Mouse (Mus musculus) CH12.LX (cell line): ENCODE measurements around the gene Emg1. TPM values are rescaled to one million over a fixed set of nuclear protein-coding genes. Genes with fewer than 3 reads are reported as not detected.

Experiments
- DNase-seq: peaks from one replicate; pipeline ENCODE4 v3.0.0-alpha.2; 2013; ENCODE audit errors: extremely low read depth
- H3K27ac ChIP-seq: 2 replicates; pipeline ENCODE4 v1.5.1; 2012; ENCODE audit warnings: low read depth, mild to moderate bottlenecking, control low read depth, moderate library complexity; ENCODE audit not compliant: insufficient read depth
- H3K27me3 ChIP-seq: replicated peaks from 2 replicates; pipeline ENCODE3; 2012; ENCODE audit warnings: inconsistent platforms
- H3K36me3 ChIP-seq, 2 experiments: replicated peaks in 1 of 2; 2 replicates each; pipeline versions ENCODE3 to v1.6.1; 2012; ENCODE audit warnings: inconsistent platforms in 1 of 2, low read length in 1 of 2, mild to moderate bottlenecking in 1 of 2, mixed read lengths in 1 of 2, moderate library complexity in 1 of 2; ENCODE audit not compliant: control insufficient read depth in 1 of 2, insufficient read depth in 1 of 2
- H3K4me1 ChIP-seq, 2 experiments: 2 replicates each; pipeline ENCODE4 v1.6.1; 2012; ENCODE audit warnings: inconsistent platforms in 1 of 2, moderate library complexity in 1 of 2; ENCODE audit not compliant: insufficient read depth in 2 of 2, control insufficient read depth in 1 of 2
- H3K4me2 ChIP-seq: 2 replicates; pipeline ENCODE4 v1.6.1; 2012; ENCODE audit warnings: low read depth, mild to moderate bottlenecking, control low read depth; ENCODE audit not compliant: poor library complexity, insufficient read depth, severe bottlenecking
- H3K4me3 ChIP-seq, 3 experiments: fragments of 150-350 bp in 1 of 3; sonication (generic) in 1 of 3; replicated peaks in 1 of 3; 2 replicates each; pipeline versions ENCODE3 to v1.5.1; 2011 to 2012; ENCODE audit warnings: low read depth in 2 of 3, low read length in 2 of 3, mild to moderate bottlenecking in 2 of 3, moderate library complexity in 2 of 3, control low read depth in 1 of 3, improper control_type of control experiment in 1 of 3, inconsistent platforms in 1 of 3, mixed read lengths in 1 of 3; ENCODE audit not compliant: poor library complexity in 1 of 3
- H3K79me2 ChIP-seq: replicated peaks from 2 replicates; pipeline ENCODE4 v1.6.1; 2012; ENCODE audit warnings: mild to moderate bottlenecking, moderate library complexity; ENCODE audit not compliant: control insufficient read depth, poor library complexity, insufficient read depth, severe bottlenecking; ENCODE audit errors: extremely low read depth
- H3K9ac ChIP-seq: 2 replicates; pipeline ENCODE4 v1.6.1; 2012; ENCODE audit warnings: low read depth, mild to moderate bottlenecking, control low read depth, moderate library complexity; ENCODE audit not compliant: insufficient read depth
- H3K9me3 ChIP-seq: replicated peaks from 2 replicates; pipeline ENCODE3; 2012; ENCODE audit warnings: low read length, inconsistent platforms, mixed read lengths
- BHLHE40 ChIP-seq: IDR thresholded peaks from 2 replicates; pipeline ENCODE4 v1.6.1; 2011; ENCODE audit warnings: mild to moderate bottlenecking, low read depth, low read length, improper control_type of control experiment
- CHD1 ChIP-seq: IDR thresholded peaks from 2 replicates; pipeline ENCODE4 v1.6.1; 2012; ENCODE audit warnings: low read depth, low read length, improper control_type of control experiment, inconsistent platforms
- CHD2 ChIP-seq: IDR thresholded peaks from 2 replicates; pipeline ENCODE4 v1.6.1; 2011; ENCODE audit warnings: low read length, improper control_type of control experiment
- CTCF ChIP-seq, 2 experiments: IDR thresholded peaks in 1 of 2; conservative IDR thresholded peaks in 1 of 2; 2 replicates each; pipeline ENCODE4 v1.5.1; 2011 to 2012; ENCODE audit warnings: low read depth in 2 of 2, low read length in 2 of 2, improper control_type of control experiment in 1 of 2, inconsistent platforms in 1 of 2, mild to moderate bottlenecking in 1 of 2, moderate library complexity in 1 of 2
- E2F4 ChIP-seq: IDR thresholded peaks from 2 replicates; pipeline ENCODE4 v1.6.1; 2011; ENCODE audit warnings: low read depth, low read length, improper control_type of control experiment; ENCODE audit not compliant: insufficient replicate concordance
- EP300 ChIP-seq: IDR thresholded peaks from 2 replicates; pipeline ENCODE4 v1.6.1; 2011; ENCODE audit warnings: low read length, improper control_type of control experiment
- GABPA ChIP-seq: IDR thresholded peaks from 2 replicates; pipeline ENCODE4 v1.6.1; 2012; ENCODE audit warnings: low read depth, low read length, improper control_type of control experiment, inconsistent platforms; ENCODE audit not compliant: insufficient replicate concordance
- HCFC1 ChIP-seq: IDR thresholded peaks from 2 replicates; pipeline ENCODE4 v1.6.1; 2012; ENCODE audit warnings: low read depth, mild to moderate bottlenecking, inconsistent platforms, low read length, improper control_type of control experiment
- JUND ChIP-seq: conservative IDR thresholded peaks from 2 replicates; pipeline ENCODE4 v1.6.1; 2011; ENCODE audit warnings: low read depth, low read length, improper control_type of control experiment
- KAT2A ChIP-seq: IDR thresholded peaks from 2 replicates; pipeline ENCODE4 v1.6.1; 2012; ENCODE audit warnings: low read length, improper control_type of control experiment, inconsistent platforms; ENCODE audit not compliant: insufficient replicate concordance
- MAFK ChIP-seq: IDR thresholded peaks from 2 replicates; pipeline ENCODE4 v1.6.1; 2011; ENCODE audit warnings: low read length, improper control_type of control experiment; ENCODE audit not compliant: insufficient replicate concordance
- MAX ChIP-seq: IDR thresholded peaks from 2 replicates; pipeline ENCODE4 v1.6.1; 2011; ENCODE audit warnings: low read length, improper control_type of control experiment
- MAZ ChIP-seq: IDR thresholded peaks from 2 replicates; pipeline ENCODE4 v1.6.1; 2012; ENCODE audit warnings: low read depth, mild to moderate bottlenecking, inconsistent platforms, low read length, improper control_type of control experiment, moderate library complexity
- MXI1 ChIP-seq: IDR thresholded peaks from 2 replicates; pipeline ENCODE4 v1.6.1; 2011; ENCODE audit warnings: mild to moderate bottlenecking, low read depth, low read length, improper control_type of control experiment
- MYC ChIP-seq: IDR thresholded peaks from 2 replicates; pipeline ENCODE4 v1.6.1; 2011; ENCODE audit warnings: low read depth, mild to moderate bottlenecking, improper control_type of control experiment, low read length
- NELFE ChIP-seq: IDR thresholded peaks from 2 replicates; pipeline ENCODE4 v1.6.1; 2011; ENCODE audit warnings: low read depth, low read length, improper control_type of control experiment
- PAX5 ChIP-seq: IDR thresholded peaks from 2 replicates; pipeline ENCODE4 v1.6.1; 2012; ENCODE audit warnings: low read length, inconsistent platforms, mixed read lengths
- POLR2A ChIP-seq: IDR thresholded peaks from 2 replicates; pipeline ENCODE4 v1.6.1; 2011; ENCODE audit warnings: low read depth, mild to moderate bottlenecking, improper control_type of control experiment, low read length
- POLR2AphosphoS2 ChIP-seq: IDR thresholded peaks from 2 replicates; pipeline ENCODE4 v1.6.1; 2011; ENCODE audit warnings: low read depth, low read length, improper control_type of control experiment
- RAD21 ChIP-seq: IDR thresholded peaks from 2 replicates; pipeline ENCODE4 v1.6.1; 2011; ENCODE audit warnings: low read depth, mild to moderate bottlenecking, low read length, improper control_type of control experiment, moderate library complexity
- SIN3A ChIP-seq: IDR thresholded peaks from 2 replicates; pipeline ENCODE4 v1.6.1; 2012; ENCODE audit warnings: low read length, improper control_type of control experiment, inconsistent platforms
- SMC3 ChIP-seq: IDR thresholded peaks from 2 replicates; pipeline ENCODE4 v1.6.1; 2011; ENCODE audit warnings: low read depth, low read length, improper control_type of control experiment
- TBP ChIP-seq: conservative IDR thresholded peaks from 2 replicates; pipeline ENCODE4 v1.6.1; 2011; ENCODE audit warnings: low read depth, low read length, improper control_type of control experiment
- TCF12 ChIP-seq: IDR thresholded peaks from 2 replicates; pipeline ENCODE4 v1.6.1; 2014; ENCODE audit warnings: low read depth, mild to moderate bottlenecking, inconsistent platforms, low read length, improper control_type of control experiment
- UBTF ChIP-seq: IDR thresholded peaks from 2 replicates; pipeline ENCODE4 v1.6.1; 2012; ENCODE audit warnings: low read depth, mild to moderate bottlenecking, inconsistent platforms, low read length, improper control_type of control experiment, moderate library complexity
- dilution Hi-C: fragments of 300-500 bp; cut with MboI; formaldehyde crosslinking; loops from 2 replicates; pipeline ENCODE4 v1.14.3; 2020; ENCODE audit warnings: low sequenced_read_pairs; ENCODE audit not compliant: extremely low pct_unique_long_range_greater_than_20kb, extremely low pct_ligation_motif_present
- in situ Hi-C: fragments of 300-500 bp; cut with MboI; formaldehyde crosslinking; loops from 3 replicates; pipeline ENCODE4 v1.14.3; 2019; ENCODE audit warnings: low sequenced_read_pairs, low pct_ligation_motif_present, low pct_unique_long_range_greater_than_20kb, mixed read lengths
- polyA plus RNA-seq: library from polyadenylated mRNA; unstranded; fragments of >175 nt; gene quantifications from 2 replicates; pipeline ENCODE4 v1.2.1, GENCODE M21; 2012; ENCODE audit warnings: low read depth; ENCODE audit not compliant: insufficient read length
- total RNA-seq, 2 experiments: library from RNA; depleted of rRNA; stranded (reverse); fragments of 300-350 nt in 1 of 2; fragments of >200 nt in 1 of 2; gene quantifications; 2 replicates each; pipeline ENCODE4 v1.2.3; 2012 to 2014

Gene Emg1
- total and polyA plus RNA-seq, 3 experiments, result 301 to 481 (median 352) TPM

GRCm38 (mm10) chr6:124755831-124756595, 44.0 kb upstream of the Emg1 start, which contains the start of the genes Gm45234 and Atn1:
TSS of gene Gm45234 (minus strand) at chr6:124756021.
TSS of gene Atn1 (minus strand) at chr6:124756524.
- Histone ChIP-seq H3K27me3 (no peaks in the 10 kb centered on the region), H3K27ac (peak within 1 kb of the TSS; percentile 72), H3K4me1 (peaks cover 5 to 39% of the 10 kb centered on the region in 2 experiments)

DNA sequence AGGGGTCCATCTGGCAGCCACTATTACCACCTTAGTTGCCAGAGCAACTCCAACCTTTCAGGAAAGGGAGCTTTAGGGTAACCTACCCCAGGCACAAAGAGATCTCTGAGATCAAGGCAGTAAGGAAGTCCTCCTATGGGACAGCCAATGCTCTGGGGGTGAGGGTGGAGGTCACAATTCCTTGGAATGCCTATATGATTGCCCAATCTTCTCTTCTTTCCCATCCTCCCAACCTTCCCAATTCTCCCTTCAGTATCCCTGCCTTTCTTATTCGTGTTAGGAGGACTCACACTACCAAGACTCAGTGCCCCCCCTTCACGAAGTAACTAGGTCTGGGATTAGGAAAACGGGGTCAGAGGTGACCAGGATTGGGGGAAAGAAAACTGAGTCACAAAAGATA, 43.3 kb upstream of the Emg1 start:
- TF ChIP-seq NELFE, result no peak
- no peak for TF ChIP-seq POLR2AphosphoS2
- TF ChIP-seq CTCF (conservative IDR thresholded peaks at IDR 0.05 in 1 of 2, IDR thresholded peaks at IDR 0.05 in 1 of 2; ENCODE audit: low read depth in 2 of 2, low read length in 2 of 2), result no peak
- TF ChIP-seq UBTF, result no peak
- TF ChIP-seq MAX, result no peak
- no peak for TF ChIP-seq GABPA
- no peak for TF ChIP-seq CHD1
- no peak for TF ChIP-seq RAD21
- TF ChIP-seq SIN3A, result no peak
- TF ChIP-seq PAX5, result no peak
- no peak for TF ChIP-seq E2F4
- no peak for TF ChIP-seq MYC
- no peak for TF ChIP-seq KAT2A
- TF ChIP-seq SMC3, result no peak
- no peak for TF ChIP-seq MAZ
- TF ChIP-seq POLR2A, result no peak
- no peak for TF ChIP-seq MAFK
- TF ChIP-seq TCF12, result no peak
- no peak for TF ChIP-seq BHLHE40
- no peak for TF ChIP-seq EP300
- DNase-seq, result no peak
- H3K27ac ChIP-seq, result no peak overlapping the region
- H3K4me1 ChIP-seq, result peaks cover 5 to 39% of the 10 kb centered on the region in 2 experiments
- dilution Hi-C loops (no loop called here), in situ Hi-C loops (no loop called here)
- no peaks in the 10 kb centered on the region for H3K9me3 ChIP-seq
- no peaks in the 10 kb centered on the region for H3K27me3 ChIP-seq
- peak overlapping the region; percentile 95 for H3K9ac ChIP-seq
- peak overlapping the region; percentile 66 to 95 (median 66) for H3K4me3 ChIP-seq
- H3K36me3 ChIP-seq, result peaks cover 3 to 37% of the 10 kb centered on the region in 2 experiments
- H3K4me2 ChIP-seq, result peak overlapping the region; percentile 79
- peaks cover 8% of the 10 kb centered on the region; the same call in 1 of the 2 replicates for H3K79me2 ChIP-seq

More at GRCm38 (mm10) chr6:124755831-124756595, 44.0 kb upstream of the Emg1 start, which contains the start of the genes Gm45234 and Atn1:
- H3K9me3 ChIP-seq, result no peaks in the 10 kb centered on the region
- peaks cover 5 to 38% of the 10 kb centered on the region in 2 experiments for H3K36me3 ChIP-seq
- in situ Hi-C loops (no loop called here), dilution Hi-C loops (no loop called here)
- H3K9ac ChIP-seq, result peak within 1 kb of the TSS; percentile 95
- peak within 1 kb of the TSS; percentile 66 to 95 (median 68) for H3K4me3 ChIP-seq
- no peak for DNase-seq
- TF ChIP-seq CHD2 (0 out of 2 replicates have a peak, but pooled peaks have one; percentile 25), MYC (no peak), E2F4 (no peak), MAZ (peak; percentile 72; the same call in 1 of the 2 replicates), UBTF (0 out of 2 replicates have a peak, but pooled peaks have one; percentile 10), JUND (no peak), HCFC1 (peak; percentile 32; the same call in 1 of the 2 replicates), MAX (no peak), TBP (no peak), SIN3A (0 out of 2 replicates have a peak, but pooled peaks have one; percentile 18), POLR2A (peak; percentile 25; the same call in 1 of the 2 replicates), BHLHE40 (0 out of 2 replicates have a peak, but pooled peaks have one; percentile 6), MXI1 (peak; percentile 57)
- peaks cover 6% of the 10 kb centered on the region; the same call in 1 of the 2 replicates for H3K79me2 ChIP-seq
- H3K4me2 ChIP-seq, result peak within 1 kb of the TSS; percentile 79
